Mouse (Mus musculus): ENCODE measurements around the gene B3gnt6.

- TF ChIP-seq TCF12 (IDR thresholded peaks at IDR 0.05; ENCODE audit: insufficient read depth, poor library complexity, severe bottlenecking) (no peak), POLR2A (IDR thresholded peaks at IDR 0.05; ENCODE audit: insufficient read length, low read depth) (no peak), SRF (IDR thresholded peaks at IDR 0.05; ENCODE audit: control insufficient read depth, insufficient read length, low read depth) (no peak)
These were observed 3.7 kb upstream of the B3gnt6 start for GRCm38 (mm10) chr7:98202946-98203345.

Data from myocyte (in vitro differentiated cells).